Mouse (Mus musculus) macrophage (primary cell): Measurements from ENCODE around the gene Camkmt. TPM values are rescaled to one million over a fixed set of nuclear protein-coding genes. Genes with fewer than 3 reads are reported as not detected.

Experiments
- H3K27ac ChIP-seq: fragments of 350-480 bp; formaldehyde crosslinking; 2 replicates; pipeline ENCODE4 v1.9.0; 2021
- H3K36me3 ChIP-seq: fragments of 350-480 bp; formaldehyde crosslinking; 2 replicates; pipeline ENCODE4 v1.9.0; 2021; ENCODE audit errors: inconsistent target
- H3K4me3 ChIP-seq: fragments of 350-480 bp; formaldehyde crosslinking; 2 replicates; pipeline ENCODE4 v1.9.0; 2021; ENCODE audit errors: inconsistent target
- H3K79me2 ChIP-seq: fragments of 350-480 bp; formaldehyde crosslinking; 2 replicates; pipeline ENCODE4 v1.9.0; 2021; ENCODE audit errors: inconsistent target
- WGBS: methylation state at CpG from one replicate; pipeline ENCODE4 v1.1.7; 2026; ENCODE audit warnings: inconsistent platforms; ENCODE audit not compliant: missing documents; 5-methylcytosine and 5-hydroxymethylcytosine counted together
- polyA plus RNA-seq: library from polyadenylated mRNA; stranded (reverse); fragments of 250-400 nt; gene quantifications from 3 replicates; pipeline ENCODE4 v1.2.4, GENCODE M21; 2018; ENCODE audit warnings: inconsistent platforms

Gene Camkmt
- polyA plus RNA-seq, 1 experiment from 2014 or later = 4.7 TPM

- H3K27ac ChIP-seq = no peak overlapping the region
- peaks cover 25% of the 10 kb centered on the region for H3K36me3 ChIP-seq
- 93% methylated on average over 7 of the region's 7 CpGs for WGBS
- no peaks in the 10 kb centered on the region for H3K79me2 ChIP-seq
- H3K4me3 ChIP-seq = no peak overlapping the region
Measured at GRCm38 (mm10) chr17:85073214-85073613, 17.1 kb upstream of the Camkmt start.

GRCm38 (mm10) chr17:85074083-85074482, 16.3 kb upstream of the Camkmt start:
- H3K36me3 ChIP-seq = peaks cover 18% of the 10 kb centered on the region
- H3K4me3 ChIP-seq = no peak overlapping the region
- H3K27ac ChIP-seq = no peak overlapping the region
- 92% methylated on average over 4 of the region's 4 CpGs for WGBS
- H3K79me2 ChIP-seq = no peaks in the 10 kb centered on the region

- 92% methylated on average over 3 of the region's 3 CpGs for WGBS
- Histone ChIP-seq H3K4me3 (no peak overlapping the region), H3K27ac (no peak overlapping the region), H3K36me3 (peaks cover 12% of the 10 kb centered on the region), H3K79me2 (no peaks in the 10 kb centered on the region)
Measured at GRCm38 (mm10) chr17:85079276-85079675, 11.1 kb upstream of the Camkmt start.

GRCm38 (mm10) chr17:85080781-85081180, 9.6 kb upstream of the Camkmt start:
- Histone ChIP-seq H3K4me3 (no peak overlapping the region), H3K36me3 (peaks cover 12% of the 10 kb centered on the region), H3K27ac (no peak overlapping the region), H3K79me2 (no peaks in the 10 kb centered on the region)
- 96% methylated on average over 11 of the region's 11 CpGs for WGBS

- no peaks in the 10 kb centered on the region for H3K79me2 ChIP-seq
- no peak overlapping the region for H3K27ac ChIP-seq
- 78% methylated on average over 2 of the region's 2 CpGs for WGBS
- H3K36me3 ChIP-seq = peaks cover 10% of the 10 kb centered on the region
- H3K4me3 ChIP-seq = no peak overlapping the region
Measured at GRCm38 (mm10) chr17:85085335-85085734, 5.0 kb upstream of the Camkmt start.

- H3K27ac ChIP-seq = no peak overlapping the region
- H3K4me3 ChIP-seq = no peak overlapping the region
- peaks cover 5% of the 10 kb centered on the region; the same call in 1 of the 2 replicates for H3K36me3 ChIP-seq
- WGBS = 73% methylated on average over 1 of the region's 1 CpGs
- H3K79me2 ChIP-seq = no peaks in the 10 kb centered on the region
Measured at GRCm38 (mm10) chr17:85086501-85086900, 3.9 kb upstream of the Camkmt start.

GRCm38 (mm10) chr17:85087591-85087990, 2.8 kb upstream of the Camkmt start:
- Histone ChIP-seq H3K4me3 (no peak overlapping the region), H3K36me3 (peaks cover 5% of the 10 kb centered on the region; the same call in 1 of the 2 replicates), H3K27ac (no peak overlapping the region), H3K79me2 (no peaks in the 10 kb centered on the region)
- 91% methylated on average over 5 of the region's 5 CpGs for WGBS

GRCm38 (mm10) chr17:85088401-85088800, 2.0 kb upstream of the Camkmt start:
- WGBS = 96% methylated on average over 11 of the region's 11 CpGs

GRCm38 (mm10) chr17:85089011-85089410, 1.3 kb upstream of the Camkmt start:
- 82% methylated on average over 6 of the region's 6 CpGs for WGBS
- Histone ChIP-seq H3K36me3 (no peaks in the 10 kb centered on the region), H3K27ac (no peak overlapping the region), H3K4me3 (no peak overlapping the region), H3K79me2 (no peaks in the 10 kb centered on the region)

More at GRCm38 (mm10) chr17:85088401-85088800, 2.0 kb upstream of the Camkmt start:
- H3K36me3 ChIP-seq = no peaks in the 10 kb centered on the region
- H3K79me2 ChIP-seq = no peaks in the 10 kb centered on the region
- H3K27ac ChIP-seq = no peak overlapping the region
- H3K4me3 ChIP-seq = no peak overlapping the region

- H3K27ac ChIP-seq = peak overlapping the region; percentile 80
- H3K79me2 ChIP-seq = no peaks in the 10 kb centered on the region
- WGBS = 1% methylated on average over 16 of the region's 16 CpGs
Measured at GRCm38 (mm10) chr17:85089621-85090020, 731 bp upstream of the Camkmt start.

GRCm38 (mm10) chr17:85091762-85092161, 1.4 kb downstream of the Camkmt start:
- 83% methylated on average over 6 of the region's 6 CpGs for WGBS
- no peak overlapping the region for H3K4me3 ChIP-seq
- no peak overlapping the region for H3K27ac ChIP-seq
- no peaks in the 10 kb centered on the region for H3K36me3 ChIP-seq
- H3K79me2 ChIP-seq = no peaks in the 10 kb centered on the region

More at GRCm38 (mm10) chr17:85089621-85090020, 731 bp upstream of the Camkmt start:
- Histone ChIP-seq H3K4me3 (peak overlapping the region; percentile 89), H3K36me3 (no peaks in the 10 kb centered on the region)

GRCm38 (mm10) chr17:85096396-85096795, 6.0 kb downstream of the Camkmt start:
- Histone ChIP-seq H3K79me2 (no peaks in the 10 kb centered on the region), H3K36me3 (peaks cover 6% of the 10 kb centered on the region; the same call in 1 of the 2 replicates), H3K27ac (no peak overlapping the region), H3K4me3 (no peak overlapping the region)
- WGBS = 98% methylated on average over 3 of the region's 3 CpGs

GRCm38 (mm10) chr17:85098677-85099323, 8.4 kb downstream of the Camkmt start:
- H3K36me3 ChIP-seq = peaks cover 6% of the 10 kb centered on the region; the same call in 1 of the 2 replicates
- H3K27ac ChIP-seq = no peak overlapping the region
- H3K4me3 ChIP-seq = no peak overlapping the region
- WGBS = 95% methylated on average over 7 of the region's 7 CpGs
- no peaks in the 10 kb centered on the region for H3K79me2 ChIP-seq

- no peaks in the 10 kb centered on the region for H3K79me2 ChIP-seq
- no peak overlapping the region for H3K27ac ChIP-seq
- H3K4me3 ChIP-seq = no peak overlapping the region
- H3K36me3 ChIP-seq = peaks cover 6% of the 10 kb centered on the region; the same call in 1 of the 2 replicates
- WGBS = 90% methylated on average over 3 of the region's 3 CpGs
Measured at GRCm38 (mm10) chr17:85100232-85100631, 9.9 kb downstream of the Camkmt start.

GRCm38 (mm10) chr17:85101751-85102150, 11.4 kb downstream of the Camkmt start:
- Histone ChIP-seq H3K4me3 (no peak overlapping the region), H3K27ac (no peak overlapping the region), H3K36me3 (peaks cover 6% of the 10 kb centered on the region; the same call in 1 of the 2 replicates), H3K79me2 (no peaks in the 10 kb centered on the region)
- WGBS = 94% methylated on average over 6 of the region's 7 CpGs
